Comparison of ENCODE assay signal across 8 mouse cellular contexts in genomic region chr11:79018954-79019704, GRCm38 (mm10). TPM values are rescaled to one million over a fixed set of nuclear protein-coding genes. Genes with fewer than 3 reads are reported as not detected.
DNase-seq lines count a peak whose midpoint lies in the region; ATAC-seq lines count a peak whose summit lies in the region.

No protein-coding gene starts in this region.

- H3K4me1 ChIP-seq in heart, embryonic 10.5 days, result peaks cover 67% of the 10 kb centered on the region

- WGBS in heart, embryonic 10.5 days, result 46% methylated on average over 11 of the region's 11 CpGs

- peak; percentile 23; the same call in 1 of the 2 replicates for ATAC-seq in granulocyte monocyte progenitor cell, adult 5-6 weeks (replicated peaks; ENCODE audit: poor library complexity, severe bottlenecking)
- peak; percentile 72 for ATAC-seq in megakaryocyte-erythroid progenitor cell, adult 5-6 weeks (replicated peaks; ENCODE audit: low FRiP score, low TSS enrichment, poor library complexity, severe bottlenecking)

- no peak overlapping the region for H3K4me3 ChIP-seq in heart, embryonic 10.5 days

- DNase-seq in heart, adult 18-20 months, result peak; percentile 66 to 91
- DNase-seq in heart, embryonic 10.5 days (ENCODE audit: low spot score), result no peak
- DNase-seq in NIH3T3 (ENCODE audit: low read depth), result peak; percentile 84
- peak; percentile 81 to 83 for DNase-seq in cerebellum, postnatal 10 days
- DNase-seq in layer of hippocampus, postnatal 36 days, result peak; percentile 54 to 67
- DNase-seq in spleen, postnatal 14 days (ENCODE audit: low spot score in 2 of 2), result peak; percentile 64 to 75

- no peaks in the 10 kb centered on the region for H3K27me3 ChIP-seq in heart, embryonic 10.5 days (ENCODE audit: insufficient read depth, poor library complexity, severe bottlenecking)

- peaks cover 54% of the 10 kb centered on the region for H3K36me3 ChIP-seq in heart, embryonic 10.5 days

- no peaks in the 10 kb centered on the region for H3K9me3 ChIP-seq in heart, embryonic 10.5 days

- no peak overlapping the region for H3K27ac ChIP-seq in heart, embryonic 10.5 days

RNA-seq across cellular contexts. Expression of gene Lgals9, which starts 34.4 kb away (rescaled TPM):
- total RNA-seq in heart, adult 18-20 months (2021), result 10 to 100 TPM; 19.5 to 22.5 TPM
- 11.6 and 29.8 TPM in 2 replicates for polyA plus RNA-seq in heart, embryonic 10.5 days (2016; fragmentation: Nextera tagmentation; extraction: Ambion mirVana)
- 273 and 289 TPM in 2 replicates for total RNA-seq in granulocyte monocyte progenitor cell, adult 5-6 weeks (2014; fragmentation: Nextera tagmentation)
- 68.6 and 84.9 TPM in 2 replicates for total RNA-seq in granulocyte monocyte progenitor cell, adult 5-6 weeks (2017)
- total RNA-seq in layer of hippocampus, postnatal 36 days (2021), result 1 to 10 TPM; 4.9 to 5.0 TPM
- total RNA-seq in megakaryocyte-erythroid progenitor cell, adult 5-6 weeks (2014; fragmentation: Nextera tagmentation), result 535 and 677 TPM in 2 replicates
- 135 and 231 TPM in 2 replicates for total RNA-seq in megakaryocyte-erythroid progenitor cell, adult 5-6 weeks (2017)
